Mouse (Mus musculus): ENCODE results near the gene Atxn7l3. TPM values are rescaled to one million over a fixed set of nuclear protein-coding genes. Genes with fewer than 3 reads are reported as not detected.
A peak's percentile ranks its signal among the peaks of the same experiment; 100 is the strongest.

Gene Atxn7l3
- polyA plus RNA-seq, 1 experiment: 30.2 TPM

- Histone ChIP-seq H3K36me3 (ENCODE audit: control insufficient read depth, insufficient read depth, low read length) (no peaks in the 10 kb centered on the region), H3K27me3 (ENCODE audit: control insufficient read depth, insufficient read depth, low read length) (no peaks in the 10 kb centered on the region)
- WGBS: 87% methylated on average over 8 of the region's 8 CpGs
These were observed 29.6 kb downstream of the Atxn7l3 start for GRCm38 (mm10) chr11:102266631-102267355.

DNA sequence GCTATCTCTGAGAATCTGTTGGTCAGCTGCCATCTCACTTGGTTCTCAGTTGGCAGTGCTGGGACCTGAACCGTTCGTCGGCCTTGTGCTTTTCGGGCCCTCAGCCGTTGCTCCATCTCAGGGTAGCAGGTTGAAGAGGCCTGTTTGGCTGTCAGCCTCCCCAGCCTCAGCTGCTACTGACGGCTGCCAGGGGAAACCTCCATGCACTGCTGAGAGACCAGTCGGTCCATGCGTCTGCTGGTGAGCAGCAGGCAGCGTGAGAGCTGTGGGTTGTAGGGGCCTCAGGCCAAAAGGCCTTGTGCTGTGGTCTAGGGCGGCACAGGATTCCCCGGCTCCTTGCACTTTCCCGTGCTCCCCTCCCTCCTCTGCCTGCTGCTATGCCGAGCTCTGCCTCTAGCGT is 30.6 kb downstream of the Atxn7l3 start:
- WGBS: 84% methylated on average over 14 of the region's 14 CpGs
- Histone ChIP-seq H3K4me3 (ENCODE audit: low read depth, low read length) (no peak overlapping the region), H3K4me1 (ENCODE audit: control insufficient read depth, insufficient read depth, insufficient read length, low read length) (no peaks in the 10 kb centered on the region; the same call in 1 of the 2 replicates), H3K27ac (ENCODE audit: insufficient read depth, low read depth, low read length) (no peak overlapping the region), H3K27me3 (ENCODE audit: control insufficient read depth, insufficient read depth, low read length) (no peaks in the 10 kb centered on the region), H3K36me3 (ENCODE audit: control insufficient read depth, insufficient read depth, low read length) (no peaks in the 10 kb centered on the region)
- no peak for TF ChIP-seq POLR2A (IDR thresholded peaks at IDR 0.05; ENCODE audit: low read depth, low read length)
- no peak for TF ChIP-seq CTCF (IDR thresholded peaks at IDR 0.05; ENCODE audit: extremely low read depth, insufficient read length, insufficient replicate concordance, low read depth, low read length)

More at GRCm38 (mm10) chr11:102266631-102267355, 29.6 kb downstream of the Atxn7l3 start:
- no peak for TF ChIP-seq POLR2A (IDR thresholded peaks at IDR 0.05; ENCODE audit: low read depth, low read length)
- TF ChIP-seq CTCF (IDR thresholded peaks at IDR 0.05; ENCODE audit: extremely low read depth, insufficient read length, insufficient replicate concordance, low read depth, low read length): no peak
- no peaks in the 10 kb centered on the region; the same call in 1 of the 2 replicates for H3K4me1 ChIP-seq (ENCODE audit: control insufficient read depth, insufficient read depth, insufficient read length, low read length)
- H3K27ac ChIP-seq (ENCODE audit: insufficient read depth, low read depth, low read length): no peak overlapping the region
- H3K4me3 ChIP-seq (ENCODE audit: low read depth, low read length): no peak overlapping the region

DNA sequence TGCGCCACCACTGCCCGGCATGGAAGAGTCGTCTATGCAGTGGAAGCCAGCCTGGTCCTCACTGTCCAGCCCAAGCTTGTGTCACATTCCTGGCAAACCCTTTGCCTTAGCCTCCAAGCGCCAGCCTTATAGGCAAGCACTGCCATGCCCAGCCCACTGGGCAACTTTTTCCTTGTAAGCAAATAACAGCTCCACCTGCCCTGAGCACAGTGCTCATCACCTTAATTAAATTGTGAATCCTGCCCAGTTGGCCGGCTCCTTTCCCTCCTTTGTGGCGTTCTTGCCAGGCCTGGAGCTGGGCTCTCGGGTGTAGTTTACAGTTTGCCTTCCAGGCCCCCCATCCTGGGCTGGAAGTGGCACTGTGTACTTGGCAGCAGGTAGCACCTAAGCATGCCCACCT is 33.2 kb downstream of the Atxn7l3 start:
- H3K4me1 ChIP-seq (ENCODE audit: control insufficient read depth, insufficient read depth, insufficient read length, low read length): no peaks in the 10 kb centered on the region; the same call in 1 of the 2 replicates
- TF ChIP-seq CTCF (IDR thresholded peaks at IDR 0.05; ENCODE audit: extremely low read depth, insufficient read length, insufficient replicate concordance, low read depth, low read length) (no peak), POLR2A (IDR thresholded peaks at IDR 0.05; ENCODE audit: low read depth, low read length) (no peak)
- 87% methylated on average over 7 of the region's 7 CpGs for WGBS
- H3K36me3 ChIP-seq (ENCODE audit: control insufficient read depth, insufficient read depth, low read length): peaks cover 2% of the 10 kb centered on the region; the same call in 1 of the 2 replicates
- H3K27me3 ChIP-seq (ENCODE audit: control insufficient read depth, insufficient read depth, low read length): no peaks in the 10 kb centered on the region
- H3K27ac ChIP-seq (ENCODE audit: insufficient read depth, low read depth, low read length): no peak overlapping the region
- H3K4me3 ChIP-seq (ENCODE audit: low read depth, low read length): no peak overlapping the region

GRCm38 (mm10) chr11:102258521-102258920 is 37.9 kb downstream of the Atxn7l3 start:
- peaks cover 5% of the 10 kb centered on the region for H3K36me3 ChIP-seq (ENCODE audit: control insufficient read depth, insufficient read depth, low read length)
- no peaks in the 10 kb centered on the region for H3K27me3 ChIP-seq (ENCODE audit: control insufficient read depth, insufficient read depth, low read length)
- WGBS: 92% methylated on average over 3 of the region's 3 CpGs
- H3K27ac ChIP-seq (ENCODE audit: insufficient read depth, low read depth, low read length): no peak overlapping the region
- TF ChIP-seq POLR2A (IDR thresholded peaks at IDR 0.05; ENCODE audit: low read depth, low read length) (no peak), CTCF (IDR thresholded peaks at IDR 0.05; ENCODE audit: extremely low read depth, insufficient read length, insufficient replicate concordance, low read depth, low read length) (peak; percentile 11; the same call in 1 of the 2 replicates)
- no peaks in the 10 kb centered on the region for H3K4me1 ChIP-seq (ENCODE audit: control insufficient read depth, insufficient read depth, insufficient read length, low read length)
- H3K4me3 ChIP-seq (ENCODE audit: low read depth, low read length): no peak overlapping the region

DNA sequence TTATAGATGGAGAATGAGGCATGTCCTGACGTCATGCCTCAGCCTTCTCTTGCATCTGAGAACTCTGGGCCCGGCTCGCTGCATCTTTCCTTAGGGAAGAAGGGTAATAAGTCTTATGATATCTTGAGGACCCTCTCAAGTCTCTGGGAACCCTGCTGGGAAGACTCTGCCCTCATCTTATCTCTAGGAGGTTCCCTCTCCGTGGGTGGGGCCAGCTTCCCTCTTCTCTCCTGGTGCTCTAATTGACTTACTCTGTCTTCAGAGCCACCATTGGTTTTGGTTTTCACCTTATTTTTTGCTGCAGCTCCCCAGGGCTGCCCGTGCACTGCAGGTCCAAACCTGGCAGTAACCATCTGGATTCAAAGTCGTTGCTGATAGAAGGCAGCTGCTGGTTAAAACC is 38.3 kb downstream of the Atxn7l3 start:
- 82% methylated on average over 6 of the region's 6 CpGs for WGBS
- no peak for TF ChIP-seq POLR2A (IDR thresholded peaks at IDR 0.05; ENCODE audit: low read depth, low read length)
- no peak for TF ChIP-seq CTCF (IDR thresholded peaks at IDR 0.05; ENCODE audit: extremely low read depth, insufficient read length, insufficient replicate concordance, low read depth, low read length)
- Histone ChIP-seq H3K36me3 (ENCODE audit: control insufficient read depth, insufficient read depth, low read length) (peaks cover 5% of the 10 kb centered on the region), H3K4me1 (ENCODE audit: control insufficient read depth, insufficient read depth, insufficient read length, low read length) (no peaks in the 10 kb centered on the region), H3K27ac (ENCODE audit: insufficient read depth, low read depth, low read length) (no peak overlapping the region), H3K4me3 (ENCODE audit: low read depth, low read length) (no peak overlapping the region), H3K27me3 (ENCODE audit: control insufficient read depth, insufficient read depth, low read length) (no peaks in the 10 kb centered on the region)

DNA sequence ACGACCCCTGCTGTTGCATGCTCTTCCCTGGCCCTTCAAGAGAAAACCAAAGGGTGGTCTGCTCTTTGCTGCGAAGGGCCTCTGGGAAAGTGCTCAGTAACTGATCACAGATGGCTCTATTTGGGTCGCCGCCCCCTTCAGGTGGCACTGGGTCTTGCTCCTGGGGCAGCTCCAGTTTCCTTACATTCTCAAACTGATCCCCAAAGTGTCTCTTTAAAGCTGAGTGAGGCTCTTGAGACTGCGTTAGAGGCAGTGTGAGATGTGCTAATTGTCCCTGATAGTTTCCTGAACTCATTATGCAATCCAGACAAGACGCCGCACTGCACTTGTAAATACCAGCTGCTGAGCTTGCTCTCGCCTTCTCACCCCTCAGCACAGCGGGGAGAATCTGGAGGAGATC is 38.9 kb downstream of the Atxn7l3 start:
- no peaks in the 10 kb centered on the region for H3K27me3 ChIP-seq (ENCODE audit: control insufficient read depth, insufficient read depth, low read length)
- peaks cover 5% of the 10 kb centered on the region for H3K36me3 ChIP-seq (ENCODE audit: control insufficient read depth, insufficient read depth, low read length)
- no peak overlapping the region for H3K4me3 ChIP-seq (ENCODE audit: low read depth, low read length)
- WGBS: 69% methylated on average over 9 of the region's 9 CpGs
- H3K4me1 ChIP-seq (ENCODE audit: control insufficient read depth, insufficient read depth, insufficient read length, low read length): no peaks in the 10 kb centered on the region
- H3K27ac ChIP-seq (ENCODE audit: insufficient read depth, low read depth, low read length): no peak overlapping the region
- TF ChIP-seq CTCF (IDR thresholded peaks at IDR 0.05; ENCODE audit: extremely low read depth, insufficient read length, insufficient replicate concordance, low read depth, low read length): no peak
- no peak for TF ChIP-seq POLR2A (IDR thresholded peaks at IDR 0.05; ENCODE audit: low read depth, low read length)

GRCm38 (mm10) chr11:102249351-102250090 is 46.9 kb downstream of the Atxn7l3 start:
- H3K4me3 ChIP-seq (ENCODE audit: low read depth, low read length): peak overlapping the region; percentile 69
- no peaks in the 10 kb centered on the region for H3K27me3 ChIP-seq (ENCODE audit: control insufficient read depth, insufficient read depth, low read length)
- H3K36me3 ChIP-seq (ENCODE audit: control insufficient read depth, insufficient read depth, low read length): no peaks in the 10 kb centered on the region
- no peak for TF ChIP-seq CTCF (IDR thresholded peaks at IDR 0.05; ENCODE audit: extremely low read depth, insufficient read length, insufficient replicate concordance, low read depth, low read length)
- peaks cover 4% of the 10 kb centered on the region for H3K4me1 ChIP-seq (ENCODE audit: control insufficient read depth, insufficient read depth, insufficient read length, low read length)
- no peak overlapping the region for H3K27ac ChIP-seq (ENCODE audit: insufficient read depth, low read depth, low read length)
- WGBS: 7% methylated on average over 8 of the region's 9 CpGs

Measured in small intestine, adult 2 months (tissue).